Mouse (Mus musculus): ENCODE data around the gene Rgs3.
A peak's percentile ranks its signal among the peaks of the same experiment; 100 is the strongest.
"Not testable (repeated sequence)": the region's sequence is repeated elsewhere in the genome, so short reads cannot be mapped to it uniquely, and the experiment has no call there.

The Rgs3 gene

GRCm38 (mm10) chr4:62551966-62552365, 7.7 kb upstream of the Rgs3 start:
- DNase-seq (ENCODE audit: low spot score in 2 of 2): no peak

- no peak for DNase-seq (ENCODE audit: low spot score in 2 of 2)
These were observed 2.2 kb upstream of the Rgs3 start for GRCm38 (mm10) chr4:62557436-62557835.

GRCm38 (mm10) chr4:62560963-62561629, 1.4 kb downstream of the Rgs3 start:
- DNase-seq (ENCODE audit: low spot score in 2 of 2): peak; percentile 45 to 76

GRCm38 (mm10) chr4:62561630-62562001, 2.0 kb downstream of the Rgs3 start:
- DNase-seq (ENCODE audit: low spot score in 2 of 2): no peak

GRCm38 (mm10) chr4:62562006-62562405, 2.4 kb downstream of the Rgs3 start:
- DNase-seq (ENCODE audit: low spot score in 2 of 2): no peak

GRCm38 (mm10) chr4:62566530-62566929, 6.9 kb downstream of the Rgs3 start:
- DNase-seq (ENCODE audit: low spot score in 2 of 2): no peak

GRCm38 (mm10) chr4:62567696-62568095, 8.0 kb downstream of the Rgs3 start:
- no peak for DNase-seq (ENCODE audit: low spot score in 2 of 2)

GRCm38 (mm10) chr4:62568359-62568758, 8.7 kb downstream of the Rgs3 start:
- no peak for DNase-seq (ENCODE audit: low spot score in 2 of 2)

- DNase-seq (ENCODE audit: low spot score in 2 of 2): no peak
These were observed 10.0 kb downstream of the Rgs3 start for GRCm38 (mm10) chr4:62569603-62570002.

- no peak for DNase-seq (ENCODE audit: low spot score in 2 of 2)
These were observed 10.4 kb downstream of the Rgs3 start for GRCm38 (mm10) chr4:62570029-62570428.

- DNase-seq (ENCODE audit: low spot score in 2 of 2): peak; percentile 17 to 38
These were observed 23.0 kb downstream of the Rgs3 start for GRCm38 (mm10) chr4:62582365-62583264.

- no peak for DNase-seq (ENCODE audit: low spot score in 2 of 2)
These were observed 23.8 kb downstream of the Rgs3 start for GRCm38 (mm10) chr4:62583265-62584092.

GRCm38 (mm10) chr4:62587067-62587466, 27.4 kb downstream of the Rgs3 start:
- no peak for DNase-seq (ENCODE audit: low spot score in 2 of 2)

GRCm38 (mm10) chr4:62590878-62591277, 31.2 kb downstream of the Rgs3 start:
- no peak for DNase-seq (ENCODE audit: low spot score in 2 of 2)

- DNase-seq (ENCODE audit: low spot score in 2 of 2): no peak
These were observed 31.7 kb downstream of the Rgs3 start for GRCm38 (mm10) chr4:62591326-62591725.

- not testable (repeated sequence) for DNase-seq (ENCODE audit: low spot score in 2 of 2)
These were observed 34.0 kb downstream of the Rgs3 start for GRCm38 (mm10) chr4:62593546-62594240.

GRCm38 (mm10) chr4:62594442-62594841, 34.8 kb downstream of the Rgs3 start:
- no peak for DNase-seq (ENCODE audit: low spot score in 2 of 2)

GRCm38 (mm10) chr4:62596051-62596450, 36.4 kb downstream of the Rgs3 start:
- no peak for DNase-seq (ENCODE audit: low spot score in 2 of 2)

- no peak for DNase-seq (ENCODE audit: low spot score in 2 of 2)
These were observed 40.9 kb downstream of the Rgs3 start for GRCm38 (mm10) chr4:62600549-62600948.

GRCm38 (mm10) chr4:62603607-62604006, 44.0 kb downstream of the Rgs3 start:
- no peak for DNase-seq (ENCODE audit: low spot score in 2 of 2)

GRCm38 (mm10) chr4:62604094-62604493, 44.4 kb downstream of the Rgs3 start:
- no peak for DNase-seq (ENCODE audit: low spot score in 2 of 2)

Data from frontal cortex, postnatal 25 days (tissue).